Mouse (Mus musculus): ENCODE data around the gene Nova2. TPM values are rescaled to one million over a fixed set of nuclear protein-coding genes. Genes with fewer than 3 reads are reported as not detected.

Nova2 gene
- total RNA-seq, 2 experiments from 2014 or later: 79.9 to 86.4 TPM

DNA sequence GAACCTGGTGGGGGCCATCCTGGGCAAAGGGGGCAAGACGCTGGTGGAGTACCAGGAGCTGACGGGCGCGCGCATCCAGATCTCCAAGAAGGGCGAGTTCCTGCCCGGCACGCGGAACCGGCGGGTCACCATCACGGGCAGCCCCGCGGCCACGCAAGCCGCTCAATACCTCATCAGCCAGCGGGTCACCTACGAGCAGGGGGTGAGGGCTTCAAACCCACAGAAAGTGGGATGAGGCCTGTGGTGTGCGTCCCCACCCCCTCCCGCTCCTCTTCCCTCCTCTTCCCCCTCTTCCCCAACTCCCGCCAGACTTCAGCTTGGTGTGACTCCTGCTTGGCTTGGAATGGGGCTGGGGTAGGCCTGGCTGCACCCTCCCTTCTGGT is 32.7 kb downstream of the Nova2 start:
- intact Hi-C loops (cut with DNase I): loop anchor here (1.0 kb wide), 1 partner anchor 32 kb away; no protein-coding TSS in a partner anchor
- peak overlapping the region; percentile 38 for H3K4me3 ChIP-seq

DNA sequence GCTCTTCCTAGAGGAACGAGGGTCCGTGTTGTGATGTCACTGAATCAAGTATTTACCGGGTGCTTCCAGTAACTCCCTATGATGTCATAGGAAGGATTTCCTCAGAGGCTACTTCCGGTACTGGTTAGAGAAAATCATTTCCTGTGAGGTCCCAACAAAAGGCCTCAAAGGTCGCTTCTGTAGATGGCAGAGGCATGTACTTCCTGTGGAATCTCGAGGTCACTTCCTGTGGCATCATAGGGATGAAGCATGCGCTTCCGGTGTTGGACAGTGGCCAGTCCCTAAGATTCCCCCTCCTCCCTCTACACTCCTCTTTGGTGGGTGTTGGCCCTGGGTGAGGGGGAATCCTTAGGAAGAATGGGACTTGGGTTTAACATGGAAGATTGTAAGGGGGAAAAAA is 33.8 kb downstream of the Nova2 start:
- intact Hi-C loops (cut with DNase I): no loop called here

More for the DNA sequence above, 32.7 kb downstream of the Nova2 start:
- no peak for DNase-seq (ENCODE audit: extremely low spot score in 1 of 2, low spot score in 2 of 2)
- TF ChIP-seq CTCF (IDR thresholded peaks at IDR 0.05): no peak
- peak overlapping the region; percentile 26; the same call in 1 of the 2 replicates for H3K27ac ChIP-seq

DNA sequence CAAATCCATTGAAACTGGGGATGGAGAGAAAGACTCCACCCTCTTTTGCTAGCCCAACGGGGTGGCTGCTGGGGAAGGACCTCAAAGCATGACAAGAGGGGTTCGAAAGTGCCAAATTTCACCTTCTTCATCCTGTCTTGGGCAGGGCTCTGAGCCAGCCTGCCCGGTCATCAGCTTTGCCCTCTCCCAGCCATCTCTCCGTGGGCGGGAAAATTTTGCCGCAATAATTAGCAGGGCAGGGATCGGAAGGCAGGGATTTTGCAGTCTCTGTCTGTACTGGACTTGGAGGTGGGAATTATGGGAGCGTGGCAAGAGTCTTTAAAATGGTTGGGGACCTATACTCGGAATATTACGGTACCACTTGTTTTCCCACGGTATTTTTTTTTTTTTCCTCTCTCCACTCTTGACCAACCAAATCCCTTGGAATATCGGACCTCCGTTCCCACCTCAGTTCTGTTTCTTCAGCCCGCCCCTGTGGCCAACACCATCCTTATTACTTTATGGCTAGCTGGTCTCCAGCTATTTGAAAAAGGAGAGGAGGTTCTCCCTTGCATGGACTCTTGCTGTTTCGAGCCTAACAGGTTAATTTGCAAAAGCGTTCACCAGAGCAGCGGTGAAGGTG is 36.6 kb downstream of the Nova2 start:
- no peak for DNase-seq (ENCODE audit: extremely low spot score in 1 of 2, low spot score in 2 of 2)
- no peak for TF ChIP-seq CTCF (IDR thresholded peaks at IDR 0.05)
- H3K27ac ChIP-seq: no peak overlapping the region
- intact Hi-C loops (cut with DNase I): loop anchor here (10.0 kb wide), 1 partner anchor 67 kb away; no protein-coding TSS in a partner anchor
- no peak overlapping the region for H3K4me3 ChIP-seq

More for the DNA sequence above, 33.8 kb downstream of the Nova2 start:
- no peak overlapping the region; the same call in 1 of the 2 replicates for H3K27ac ChIP-seq
- no peak for DNase-seq (ENCODE audit: extremely low spot score in 1 of 2, low spot score in 2 of 2)
- TF ChIP-seq CTCF (IDR thresholded peaks at IDR 0.05): no peak
- H3K4me3 ChIP-seq: no peak overlapping the region

DNA sequence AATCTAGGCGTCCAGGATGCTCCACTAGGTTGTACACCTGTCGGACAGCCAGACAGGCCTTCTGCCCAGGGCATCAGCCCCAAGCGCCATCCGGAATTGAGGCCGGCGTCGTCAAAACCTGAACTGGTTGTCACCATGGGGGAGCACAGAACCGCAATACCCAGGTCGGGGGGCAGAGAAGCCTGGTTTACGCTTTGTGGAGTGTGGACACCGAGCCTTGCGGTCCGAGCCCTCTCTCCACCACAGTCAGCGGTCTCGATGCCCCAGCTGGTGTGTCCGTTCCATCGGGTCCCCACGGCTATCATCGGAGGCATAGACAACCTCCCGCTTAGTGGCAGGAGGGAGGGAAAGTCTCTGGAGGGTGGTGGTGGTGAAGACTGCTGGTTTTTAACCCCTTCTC is 37.1 kb downstream of the Nova2 start:
- no peak for TF ChIP-seq CTCF (IDR thresholded peaks at IDR 0.05)
- no peak for DNase-seq (ENCODE audit: extremely low spot score in 1 of 2, low spot score in 2 of 2)
- H3K27ac ChIP-seq: no peak overlapping the region
- intact Hi-C loops (cut with DNase I): loop anchor here (10.0 kb wide), 1 partner anchor 68 kb away; no protein-coding TSS in a partner anchor
- H3K4me3 ChIP-seq: no peak overlapping the region

DNA sequence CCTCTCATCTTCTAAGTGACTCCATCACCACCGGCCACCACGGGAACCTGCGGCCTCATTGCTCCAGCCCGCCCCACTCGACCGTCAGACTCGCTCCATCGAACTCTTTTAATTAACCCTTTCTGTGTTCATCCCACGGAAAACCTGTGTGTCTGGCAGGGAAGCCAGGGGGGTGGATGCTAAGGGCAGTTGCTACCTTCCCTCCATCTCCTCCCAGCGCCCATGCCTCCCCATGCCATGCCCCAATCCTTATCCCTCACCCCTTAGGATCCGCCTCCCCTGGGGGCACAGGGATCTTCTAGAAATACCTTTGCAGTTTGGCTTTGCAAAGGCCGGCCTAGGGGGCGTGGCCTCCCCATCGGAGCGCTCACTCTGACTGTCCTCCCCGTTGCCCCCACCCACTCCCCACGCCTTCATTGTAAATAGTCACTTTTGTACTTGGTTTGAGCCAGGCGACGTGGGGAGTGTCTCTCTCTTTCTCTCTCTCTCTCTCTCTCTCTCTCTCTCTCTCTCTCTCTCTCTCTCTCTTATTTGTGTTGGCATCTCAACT is 37.7 kb downstream of the Nova2 start:
- intact Hi-C loops (cut with DNase I): loop anchor here (10.0 kb wide), 1 partner anchor 69 kb away; no protein-coding TSS in a partner anchor
- no peak for TF ChIP-seq CTCF (IDR thresholded peaks at IDR 0.05)
- Histone ChIP-seq H3K27ac (no peak overlapping the region), H3K4me3 (no peak overlapping the region)
- no peak for DNase-seq (ENCODE audit: extremely low spot score in 1 of 2, low spot score in 2 of 2)

DNA sequence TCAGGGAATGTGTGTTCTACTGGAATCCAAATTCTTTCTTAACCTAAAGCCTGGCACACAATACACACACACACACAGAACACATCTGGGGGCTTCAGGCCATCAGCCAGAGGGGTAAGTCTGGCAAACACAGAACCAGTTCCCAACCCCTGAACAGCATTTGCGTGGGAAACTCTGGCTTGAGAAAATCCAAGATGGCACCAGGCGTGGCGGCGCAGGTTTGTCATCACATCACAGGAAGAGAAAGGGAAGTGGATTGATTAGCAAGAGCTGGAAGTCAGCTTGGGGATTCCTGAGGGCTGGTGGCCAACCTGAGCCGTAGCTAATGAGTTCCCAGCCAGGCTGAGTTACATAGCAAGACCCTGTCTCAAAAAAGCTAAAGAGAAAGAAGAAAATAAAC is 39.6 kb downstream of the Nova2 start:
- no peak overlapping the region for H3K27ac ChIP-seq
- TF ChIP-seq CTCF (IDR thresholded peaks at IDR 0.05): no peak

DNA sequence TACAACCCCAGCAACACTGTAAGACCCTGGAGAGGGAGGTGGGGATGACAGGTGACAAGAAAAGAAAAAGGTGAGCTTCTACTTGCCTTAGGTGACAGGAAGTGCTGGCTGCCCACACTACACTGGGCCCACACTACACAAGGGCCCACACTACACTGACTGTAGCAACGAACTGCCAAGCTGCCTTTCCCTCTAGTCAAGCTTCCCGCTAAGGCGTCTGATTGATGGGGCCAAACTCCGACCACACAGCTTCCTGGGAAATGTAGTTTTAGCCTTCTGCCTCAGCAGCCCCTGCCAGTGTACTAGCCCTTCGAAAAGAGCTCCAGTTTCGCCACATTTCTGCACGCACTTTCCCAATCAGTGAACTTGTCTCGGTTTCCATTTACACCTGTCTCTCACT is 41.9 kb downstream of the Nova2 start:
- Histone ChIP-seq H3K4me3 (no peak overlapping the region), H3K27ac (no peak overlapping the region)
- DNase-seq (ENCODE audit: extremely low spot score in 1 of 2, low spot score in 2 of 2): no peak
- intact Hi-C loops (cut with DNase I): loop anchor here (10.0 kb wide), 1 partner anchor 73 kb away; no protein-coding TSS in a partner anchor
- TF ChIP-seq CTCF (IDR thresholded peaks at IDR 0.05): no peak

More for the DNA sequence above, 39.6 kb downstream of the Nova2 start:
- no peak for DNase-seq (ENCODE audit: extremely low spot score in 1 of 2, low spot score in 2 of 2)
- intact Hi-C loops (cut with DNase I): loop anchor here (10.0 kb wide), 1 partner anchor 71 kb away; no protein-coding TSS in a partner anchor
- no peak overlapping the region for H3K4me3 ChIP-seq

DNA sequence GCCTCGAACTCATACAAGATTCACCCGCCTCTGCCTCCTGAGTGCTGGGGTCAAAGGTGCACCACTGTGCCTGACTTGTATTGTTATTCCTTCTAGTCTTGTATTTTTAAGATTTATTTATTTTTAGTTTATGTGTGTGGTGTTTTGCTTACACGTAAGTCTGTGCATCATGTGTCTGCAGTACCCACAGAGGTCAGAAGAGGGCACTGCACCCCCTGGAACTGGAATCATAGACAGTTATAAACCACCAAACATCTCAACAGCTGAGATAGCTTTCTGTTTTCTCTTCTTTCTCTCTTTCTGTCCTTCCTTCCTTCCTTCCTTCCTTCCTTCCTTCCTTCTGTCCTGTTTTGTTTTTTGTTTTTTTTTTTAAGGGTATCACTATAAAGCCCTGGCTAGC is 45.3 kb downstream of the Nova2 start:
- Histone ChIP-seq H3K27ac (no peak overlapping the region), H3K4me3 (no peak overlapping the region)
- TF ChIP-seq CTCF (IDR thresholded peaks at IDR 0.05): peak; percentile 22
- DNase-seq (ENCODE audit: extremely low spot score in 1 of 2, low spot score in 2 of 2): no peak
- intact Hi-C loops (cut with DNase I): no loop called here

DNA sequence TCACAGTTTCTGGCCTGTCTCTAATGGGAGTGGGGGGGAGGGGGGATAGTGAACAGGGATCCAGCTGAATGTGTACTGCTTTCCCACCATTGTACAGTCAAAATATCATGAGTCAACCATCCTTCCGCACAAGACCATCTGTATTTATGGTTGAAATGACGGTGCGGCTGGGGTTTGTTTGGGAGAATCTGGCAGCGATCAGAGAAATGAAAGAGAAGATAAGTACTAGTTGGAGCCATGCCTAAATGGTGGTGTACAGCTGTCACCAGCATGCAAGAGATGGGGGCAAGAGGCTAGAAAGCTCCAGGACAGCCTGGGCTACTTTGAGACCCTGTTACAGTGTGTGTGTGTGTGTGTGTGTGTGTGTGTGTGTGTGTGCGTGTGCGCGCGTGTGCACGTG is 52.7 kb downstream of the Nova2 start:
- H3K27ac ChIP-seq: no peak overlapping the region
- intact Hi-C loops (cut with DNase I): no loop called here
- no peak for TF ChIP-seq CTCF (IDR thresholded peaks at IDR 0.05)
- no peak overlapping the region for H3K4me3 ChIP-seq
- DNase-seq (ENCODE audit: extremely low spot score in 1 of 2, low spot score in 2 of 2): no peak

DNA sequence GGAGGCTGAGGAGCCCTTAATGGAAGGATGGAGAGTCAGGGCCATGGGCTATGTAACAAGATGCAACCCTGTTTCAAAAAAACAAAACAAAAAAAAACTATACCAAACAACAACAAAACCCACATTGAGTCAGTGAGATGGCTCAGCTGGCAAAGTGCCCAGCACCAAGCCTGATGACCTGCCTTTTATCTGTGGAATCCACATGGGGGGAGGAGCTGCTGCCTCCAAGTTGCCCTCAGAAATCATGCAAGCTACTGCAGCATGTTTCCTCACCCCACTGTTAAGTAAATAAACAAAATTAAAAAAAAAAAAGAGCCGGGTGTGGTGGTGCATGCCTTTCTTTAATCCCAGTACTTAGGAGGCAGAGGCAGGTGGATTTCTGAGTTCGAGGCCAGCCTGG is 60.8 kb downstream of the Nova2 start:
- TF ChIP-seq CTCF (IDR thresholded peaks at IDR 0.05): no peak
- intact Hi-C loops (cut with DNase I): no loop called here
- no peak for DNase-seq (ENCODE audit: extremely low spot score in 1 of 2, low spot score in 2 of 2)
- no peak overlapping the region for H3K27ac ChIP-seq
- H3K4me3 ChIP-seq: no peak overlapping the region

DNA sequence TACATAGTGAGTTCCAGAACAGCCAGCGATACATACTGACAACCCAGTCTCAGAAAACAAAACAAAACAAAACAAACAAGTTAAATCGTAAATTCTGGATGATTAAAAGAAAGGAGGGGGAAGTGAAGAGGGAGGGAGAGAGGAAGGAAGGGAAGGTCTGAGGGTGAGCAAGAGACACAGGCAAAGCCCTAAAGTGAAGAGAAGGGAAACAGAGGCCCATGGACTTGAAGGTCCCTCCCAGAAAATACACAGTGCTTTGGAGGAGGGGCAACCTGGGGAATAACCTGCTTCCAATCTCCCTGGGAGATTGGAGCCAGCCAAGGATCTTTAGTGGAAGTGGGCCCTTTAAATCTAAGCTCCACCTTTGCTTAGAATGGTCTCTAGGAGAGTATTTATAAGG is 61.4 kb downstream of the Nova2 start, which contains the start of gene Nanos2:
Nanos2 (plus strand) TSS at position 301 of the 400 bp plus-strand sequence.
- TF ChIP-seq CTCF (IDR thresholded peaks at IDR 0.05): no peak
- Histone ChIP-seq H3K27ac (no peak within 1 kb of the TSS), H3K4me3 (no peak within 1 kb of the TSS)
- intact Hi-C loops (cut with DNase I): no loop called here
- no peak for DNase-seq (ENCODE audit: extremely low spot score in 1 of 2, low spot score in 2 of 2)

DNA sequence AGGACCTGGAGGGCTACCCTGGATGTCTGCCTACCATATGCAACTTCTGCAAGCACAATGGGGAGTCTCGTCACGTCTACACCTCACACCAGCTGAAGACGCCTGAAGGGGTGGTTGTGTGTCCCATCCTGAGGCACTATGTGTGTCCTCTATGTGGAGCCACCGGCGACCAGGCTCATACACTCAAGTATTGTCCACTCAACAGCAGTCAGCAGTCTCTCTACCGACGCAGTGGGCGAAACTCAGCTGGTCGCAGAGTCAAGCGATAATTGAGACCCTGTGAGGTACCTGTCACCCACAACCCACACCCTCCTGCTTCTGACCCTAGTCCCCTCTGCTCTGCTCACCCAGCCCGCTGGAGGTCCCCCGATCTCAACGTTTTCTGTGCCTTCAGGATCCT is 62.1 kb downstream of the Nova2 start:
- intact Hi-C loops (cut with DNase I): no loop called here
- no peak overlapping the region for H3K4me3 ChIP-seq
- H3K27ac ChIP-seq: no peak overlapping the region
- TF ChIP-seq CTCF (IDR thresholded peaks at IDR 0.05): no peak
- DNase-seq (ENCODE audit: extremely low spot score in 1 of 2, low spot score in 2 of 2): no peak

Data from left cerebral cortex, adult 2 months (tissue).